Mouse (Mus musculus): ENCODE measurements around the gene Mcm3ap. TPM values are rescaled to one million over a fixed set of nuclear protein-coding genes. Genes with fewer than 3 reads are reported as not detected.

Gene Mcm3ap
- total and polyA plus RNA-seq, 2 experiments, result 11.4 to 13.6 TPM

DNA sequence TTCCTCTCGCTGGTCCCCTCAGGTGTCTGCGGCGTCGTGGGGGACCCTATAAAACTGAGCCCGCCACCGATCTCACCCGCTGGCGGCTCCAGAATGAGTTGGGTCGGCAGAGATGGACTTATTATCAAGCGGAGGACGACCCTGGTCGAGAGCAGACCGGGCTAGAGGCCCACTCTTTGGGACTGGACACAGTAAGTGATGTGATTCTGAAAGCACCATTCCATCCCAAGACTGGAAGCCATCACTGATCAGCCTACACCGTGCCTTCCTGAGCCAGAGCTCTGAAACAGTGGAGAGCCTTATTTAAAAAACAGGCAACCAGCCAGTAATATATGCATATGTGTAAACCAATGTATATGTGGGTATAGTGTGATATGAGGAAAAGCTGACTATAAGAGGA lies 63.1 kb downstream of the Mcm3ap start:
- H3K9ac ChIP-seq (ENCODE audit: low read depth, low read length), result peak overlapping the region; percentile 92
- H3K27me3 ChIP-seq (ENCODE audit: control insufficient read depth, insufficient read depth, low read length), result no peaks in the 10 kb centered on the region
- peak overlapping the region; percentile 81 for H3K27ac ChIP-seq (replicated peaks; ENCODE audit: insufficient read depth, low read depth, low read length)
- peaks cover 5% of the 10 kb centered on the region for H3K4me1 ChIP-seq (ENCODE audit: control insufficient read depth, insufficient read depth, low read length)
- TF ChIP-seq POLR2A (IDR thresholded peaks at IDR 0.05; ENCODE audit: extremely low read depth, insufficient read depth, low read length) (no peak), CTCF (IDR thresholded peaks at IDR 0.05; ENCODE audit: low read depth, low read length) (no peak)
- H3K36me3 ChIP-seq (ENCODE audit: control insufficient read depth, insufficient read depth, low read length), result peaks cover 17% of the 10 kb centered on the region
- DNase-seq (ENCODE audit: extremely low read depth, low read depth, low spot score), result peak; percentile 22
- WGBS, result under 1% methylated on average over 14 of the region's 14 CpGs
- peak overlapping the region; percentile 91 for H3K4me3 ChIP-seq (ENCODE audit: insufficient read depth, low read depth, low read length)
- peaks cover 4% of the 10 kb centered on the region; the same call in 1 of the 2 replicates for H3K79me2 ChIP-seq (ENCODE audit: control insufficient read depth, insufficient read depth, low read length)

GRCm38 (mm10) chr10:76535526-76535925 lies 66.8 kb downstream of the Mcm3ap start:
- no peak for DNase-seq (ENCODE audit: extremely low read depth, low read depth, low spot score)
- Histone ChIP-seq H3K27me3 (ENCODE audit: control insufficient read depth, insufficient read depth, low read length) (no peaks in the 10 kb centered on the region), H3K79me2 (ENCODE audit: control insufficient read depth, insufficient read depth, low read length) (peaks cover 4% of the 10 kb centered on the region; the same call in 1 of the 2 replicates), H3K4me3 (ENCODE audit: insufficient read depth, low read depth, low read length) (no peak overlapping the region), H3K9ac (ENCODE audit: low read depth, low read length) (no peak overlapping the region), H3K27ac (replicated peaks; ENCODE audit: insufficient read depth, low read depth, low read length) (no peak overlapping the region), H3K4me1 (ENCODE audit: control insufficient read depth, insufficient read depth, low read length) (peaks cover 10% of the 10 kb centered on the region), H3K36me3 (ENCODE audit: control insufficient read depth, insufficient read depth, low read length) (peaks cover 23% of the 10 kb centered on the region)
- 94% methylated on average over 7 of the region's 7 CpGs for WGBS
- TF ChIP-seq CTCF (IDR thresholded peaks at IDR 0.05; ENCODE audit: low read depth, low read length), result no peak
- TF ChIP-seq POLR2A (IDR thresholded peaks at IDR 0.05; ENCODE audit: extremely low read depth, insufficient read depth, low read length), result no peak

- Histone ChIP-seq H3K27me3 (ENCODE audit: control insufficient read depth, insufficient read depth, low read length) (no peaks in the 10 kb centered on the region), H3K4me1 (ENCODE audit: control insufficient read depth, insufficient read depth, low read length) (peaks cover 7% of the 10 kb centered on the region), H3K4me3 (ENCODE audit: insufficient read depth, low read depth, low read length) (no peak overlapping the region), H3K79me2 (ENCODE audit: control insufficient read depth, insufficient read depth, low read length) (no peaks in the 10 kb centered on the region), H3K36me3 (ENCODE audit: control insufficient read depth, insufficient read depth, low read length) (peaks cover 35% of the 10 kb centered on the region), H3K27ac (replicated peaks; ENCODE audit: insufficient read depth, low read depth, low read length) (no peak overlapping the region), H3K9ac (ENCODE audit: low read depth, low read length) (no peak overlapping the region)
- TF ChIP-seq POLR2A (IDR thresholded peaks at IDR 0.05; ENCODE audit: extremely low read depth, insufficient read depth, low read length), result no peak
- no peak for TF ChIP-seq CTCF (IDR thresholded peaks at IDR 0.05; ENCODE audit: low read depth, low read length)
- DNase-seq (ENCODE audit: extremely low read depth, low read depth, low spot score), result peak; percentile 71
- WGBS, result 26% methylated on average over 9 of the region's 9 CpGs
Measured at GRCm38 (mm10) chr10:76537619-76538018, 68.9 kb downstream of the Mcm3ap start.

DNA sequence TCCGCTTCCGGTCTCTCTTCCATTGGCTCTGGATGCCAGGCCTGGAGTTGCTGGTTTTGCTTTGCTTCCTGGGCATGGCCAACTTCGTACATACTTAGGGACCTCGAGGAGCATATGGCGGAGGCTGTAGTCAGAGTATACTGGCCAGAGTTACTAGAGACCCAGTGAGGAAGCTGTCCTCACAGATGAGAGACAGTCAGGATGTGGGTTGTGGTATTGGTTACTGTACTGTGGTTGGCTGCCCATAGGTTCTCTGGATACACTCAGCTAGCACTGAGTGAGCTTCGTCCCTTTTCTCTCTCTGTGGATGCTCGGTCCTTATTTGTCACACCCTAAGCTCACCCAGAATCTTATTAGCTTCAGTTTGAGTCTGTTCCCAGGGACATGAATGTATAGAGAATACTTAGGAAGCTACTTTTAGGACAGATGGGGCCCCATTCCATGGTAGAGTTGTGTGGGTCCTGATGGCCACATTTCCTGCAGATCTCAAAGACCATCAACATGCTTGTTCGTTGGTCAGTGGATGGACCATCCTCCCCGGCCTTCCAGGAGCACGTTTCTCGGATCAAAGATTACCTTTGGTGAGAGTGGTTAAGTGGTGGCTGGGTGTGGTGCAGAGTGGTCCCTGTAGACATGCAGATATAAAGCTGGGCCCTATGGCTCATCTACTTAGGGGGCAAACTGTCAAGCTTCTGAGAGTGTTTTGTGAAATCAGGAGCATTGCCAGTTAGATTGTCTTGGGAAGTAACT lies 72.8 kb downstream of the Mcm3ap start:
- 90% methylated on average over 11 of the region's 11 CpGs for WGBS
- Histone ChIP-seq H3K4me3 (ENCODE audit: insufficient read depth, low read depth, low read length) (no peak overlapping the region), H3K36me3 (ENCODE audit: control insufficient read depth, insufficient read depth, low read length) (peaks cover 24% of the 10 kb centered on the region), H3K9ac (ENCODE audit: low read depth, low read length) (no peak overlapping the region), H3K4me1 (ENCODE audit: control insufficient read depth, insufficient read depth, low read length) (peaks cover 7% of the 10 kb centered on the region), H3K27me3 (ENCODE audit: control insufficient read depth, insufficient read depth, low read length) (no peaks in the 10 kb centered on the region), H3K79me2 (ENCODE audit: control insufficient read depth, insufficient read depth, low read length) (no peaks in the 10 kb centered on the region), H3K27ac (replicated peaks; ENCODE audit: insufficient read depth, low read depth, low read length) (no peak overlapping the region)
- no peak for DNase-seq (ENCODE audit: extremely low read depth, low read depth, low spot score)
- TF ChIP-seq POLR2A (IDR thresholded peaks at IDR 0.05; ENCODE audit: extremely low read depth, insufficient read depth, low read length), result no peak
- TF ChIP-seq CTCF (IDR thresholded peaks at IDR 0.05; ENCODE audit: low read depth, low read length), result no peak

- no peak overlapping the region for H3K4me3 ChIP-seq (ENCODE audit: insufficient read depth, low read depth, low read length)
- H3K27ac ChIP-seq (replicated peaks; ENCODE audit: insufficient read depth, low read depth, low read length), result no peak overlapping the region
- peaks cover 27% of the 10 kb centered on the region for H3K36me3 ChIP-seq (ENCODE audit: control insufficient read depth, insufficient read depth, low read length)
- WGBS, result 73% methylated on average over 10 of the region's 10 CpGs
- DNase-seq (ENCODE audit: extremely low read depth, low read depth, low spot score), result no peak
- no peak overlapping the region for H3K9ac ChIP-seq (ENCODE audit: low read depth, low read length)
- no peaks in the 10 kb centered on the region for H3K79me2 ChIP-seq (ENCODE audit: control insufficient read depth, insufficient read depth, low read length)
- TF ChIP-seq POLR2A (IDR thresholded peaks at IDR 0.05; ENCODE audit: extremely low read depth, insufficient read depth, low read length) (no peak), CTCF (IDR thresholded peaks at IDR 0.05; ENCODE audit: low read depth, low read length) (no peak)
- no peaks in the 10 kb centered on the region for H3K4me1 ChIP-seq (ENCODE audit: control insufficient read depth, insufficient read depth, low read length)
- H3K27me3 ChIP-seq (ENCODE audit: control insufficient read depth, insufficient read depth, low read length), result no peaks in the 10 kb centered on the region
Measured at GRCm38 (mm10) chr10:76542636-76543375, 74.1 kb downstream of the Mcm3ap start.
